Mouse (Mus musculus): ENCODE results near the gene Synpo2. TPM values are rescaled to one million over a fixed set of nuclear protein-coding genes. Genes with fewer than 3 reads are reported as not detected.
A peak's percentile ranks its signal among the peaks of the same experiment; 100 is the strongest.

Synpo2 gene
- total RNA-seq, 2 experiments from 2014 or later = 0.17 to 0.57 TPM

- ATAC-seq (replicated peaks; ENCODE audit: poor library complexity) = 0 out of 2 replicates have a peak, but pooled peaks have one; percentile 30
These were observed 181.8 kb downstream of the Synpo2 start for GRCm38 (mm10) chr3:123054178-123054577.

- peak; percentile 93 for ATAC-seq (replicated peaks; ENCODE audit: poor library complexity)
These were observed 182.6 kb downstream of the Synpo2 start for GRCm38 (mm10) chr3:123053192-123053938.

- no peak for ATAC-seq (replicated peaks; ENCODE audit: poor library complexity)
These were observed 193.6 kb downstream of the Synpo2 start for GRCm38 (mm10) chr3:123042308-123042707.

GRCm38 (mm10) chr3:123034752-123035151 is 201.2 kb downstream of the Synpo2 start, which contains the start of gene Myoz2:
Myoz2 (minus strand) TSS chr3:123035015.
- ATAC-seq (replicated peaks; ENCODE audit: poor library complexity) = no peak

GRCm38 (mm10) chr3:123033804-123034203 is 202.1 kb downstream of the Synpo2 start:
- ATAC-seq (replicated peaks; ENCODE audit: poor library complexity) = no peak

Other genes starting within 250 kb of the Synpo2 start
- not detected in 2 replicates for gene Myoz2, start 201.1 kb downstream of the Synpo2 start, total RNA-seq (2015)
- not detected in 2 replicates for gene Myoz2, start 201.1 kb downstream of the Synpo2 start, total RNA-seq (2017)
- gene Sec24d, start 31.3 kb upstream of the Synpo2 start, total RNA-seq (2015) = 62.5 and 68.2 TPM in 2 replicates
- gene Sec24d, start 31.3 kb upstream of the Synpo2 start, total RNA-seq (2017) = 42.4 and 44.9 TPM in 2 replicates
- 19.9 and 20.4 TPM in 2 replicates for gene Mettl14, start 150.0 kb upstream of the Synpo2 start, total RNA-seq (2015)
- 24.3 and 31.6 TPM in 2 replicates for gene Mettl14, start 150.0 kb upstream of the Synpo2 start, total RNA-seq (2017)
- gene Prss12, start 210.8 kb upstream of the Synpo2 start, total RNA-seq (2015) = not detected in 2 replicates
- gene Prss12, start 210.8 kb upstream of the Synpo2 start, total RNA-seq (2017) = not detected in 2 replicates